Mouse (Mus musculus) colon, adult 2 months (tissue): Measurements from ENCODE around the gene Gm19402. TPM values are rescaled to one million over a fixed set of nuclear protein-coding genes. Genes with fewer than 3 reads are reported as not detected.

Source experiments
- polyA plus RNA-seq: library from polyadenylated mRNA; depleted of rRNA; stranded (reverse); fragments of >200 nt; gene quantifications from 2 replicates; pipeline ENCODE4 v1.2.3, GENCODE M21; 2012; rRNA removed

Gene Gm19402
- not detected in 2 replicates for polyA plus RNA-seq

DNA sequence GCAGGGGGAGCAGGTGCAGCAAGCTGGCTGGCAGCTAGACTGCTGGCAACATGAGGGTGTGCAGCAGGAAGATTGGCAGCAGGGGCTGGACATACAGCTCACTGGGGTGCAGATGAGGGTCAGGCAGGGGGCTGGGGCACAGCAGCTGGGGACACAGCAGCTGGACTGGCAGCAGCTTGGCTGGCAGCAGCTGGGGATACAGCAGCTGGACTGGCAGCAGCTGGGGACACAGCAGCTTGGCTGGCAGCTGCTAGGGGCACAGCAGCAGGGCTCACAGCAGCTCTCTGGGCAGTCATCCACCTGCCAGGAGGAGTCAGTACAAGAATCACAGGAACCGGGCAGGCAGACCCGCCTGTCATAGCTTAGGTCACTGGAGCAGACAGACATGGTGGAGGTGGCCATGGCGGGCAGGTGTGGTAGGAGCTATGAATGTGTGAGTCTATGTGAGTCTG is at the start of gene Gm19402:
Gm19402 (minus strand) TSS at position 402 of the 452 bp plus-strand sequence.

DNA sequence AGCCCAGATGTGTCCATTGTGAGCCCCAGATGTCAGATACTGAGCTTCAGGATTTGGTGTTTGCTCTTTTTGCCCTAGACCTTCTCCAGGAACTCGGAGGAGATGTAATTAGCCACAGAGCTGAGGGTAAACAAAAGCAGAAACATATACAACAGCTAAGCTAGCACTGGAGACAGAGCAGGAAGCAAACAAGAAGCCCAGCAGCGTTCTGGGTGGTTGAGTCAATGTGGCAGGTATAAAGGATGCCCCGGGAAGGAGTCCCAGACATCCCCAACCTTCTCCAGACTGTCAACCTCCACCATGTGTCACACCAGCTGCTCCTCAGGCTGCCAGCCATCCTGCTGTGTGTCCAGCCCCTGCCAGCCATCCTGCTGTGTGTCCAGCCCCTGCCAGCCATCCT is 35.6 kb upstream of the Gm19402 start, which contains the start of gene Gm10100:
Gm10100 (plus strand) TSS at position 301 of the 400 bp plus-strand sequence.

DNA sequence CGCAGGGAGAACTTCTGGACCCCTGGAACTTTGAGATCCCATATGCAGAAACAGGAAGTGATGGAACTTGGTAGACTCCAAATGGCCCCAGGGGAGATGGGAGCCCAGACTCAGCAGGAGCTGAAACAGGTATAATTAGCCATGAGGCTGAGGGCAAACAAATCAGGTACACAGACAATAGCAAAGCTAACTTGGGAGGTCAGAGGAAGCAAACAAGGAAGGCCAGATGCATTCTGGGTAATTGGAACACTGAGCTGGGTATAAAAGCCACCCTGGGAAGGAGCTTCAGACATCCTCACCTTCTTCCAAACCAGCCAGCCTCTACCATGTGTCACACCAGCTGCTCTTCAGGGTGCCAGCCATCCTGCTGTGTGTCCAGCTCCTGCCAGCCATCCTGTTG is 29.7 kb upstream of the Gm19402 start, which contains the start of gene Krtap12-1:
Krtap12-1 (plus strand) TSS at position 301 of the 400 bp plus-strand sequence.

DNA sequence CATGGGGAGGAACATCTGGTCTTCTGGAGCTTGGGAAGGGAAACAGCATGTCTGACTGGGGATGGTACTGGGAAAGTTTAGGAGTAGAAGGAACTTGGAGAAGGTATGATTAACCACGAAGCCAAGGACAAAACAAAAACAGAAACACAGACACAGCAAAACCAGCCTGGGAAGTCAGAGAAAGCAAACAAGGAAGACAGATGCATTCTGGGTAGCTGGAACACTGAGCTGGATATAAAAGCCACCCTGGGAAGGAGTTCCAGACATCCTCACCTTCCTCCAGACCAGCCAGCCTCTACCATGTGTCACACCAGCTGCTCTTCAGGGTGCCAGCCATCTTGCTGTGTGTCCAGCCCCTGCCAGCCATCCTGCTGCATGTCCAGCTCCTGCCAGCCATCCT is 24.9 kb upstream of the Gm19402 start, which contains the start of gene Gm10142:
Gm10142 (plus strand) TSS at position 301 of the 400 bp plus-strand sequence.

DNA sequence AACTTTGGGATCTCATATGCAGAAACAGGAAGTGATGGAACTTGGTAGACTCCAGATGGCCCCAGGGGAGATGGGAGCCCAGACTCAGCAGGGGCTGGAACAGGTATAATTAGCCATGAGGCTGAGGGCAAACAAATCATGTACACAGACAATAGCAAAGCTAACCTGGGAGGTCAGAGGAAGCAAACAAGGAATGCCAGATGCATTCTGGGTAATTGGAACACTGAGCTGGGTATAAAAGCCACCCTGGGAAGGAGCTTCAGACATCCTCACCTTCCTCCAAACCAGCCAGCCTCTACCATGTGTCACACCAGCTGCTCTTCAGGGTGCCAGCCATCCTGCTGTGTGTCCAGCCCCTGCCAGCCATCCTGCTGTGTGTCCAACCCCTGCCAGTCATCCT is 20.6 kb upstream of the Gm19402 start, which contains the start of gene Gm10024:
Gm10024 (plus strand) TSS at position 301 of the 400 bp plus-strand sequence.

DNA sequence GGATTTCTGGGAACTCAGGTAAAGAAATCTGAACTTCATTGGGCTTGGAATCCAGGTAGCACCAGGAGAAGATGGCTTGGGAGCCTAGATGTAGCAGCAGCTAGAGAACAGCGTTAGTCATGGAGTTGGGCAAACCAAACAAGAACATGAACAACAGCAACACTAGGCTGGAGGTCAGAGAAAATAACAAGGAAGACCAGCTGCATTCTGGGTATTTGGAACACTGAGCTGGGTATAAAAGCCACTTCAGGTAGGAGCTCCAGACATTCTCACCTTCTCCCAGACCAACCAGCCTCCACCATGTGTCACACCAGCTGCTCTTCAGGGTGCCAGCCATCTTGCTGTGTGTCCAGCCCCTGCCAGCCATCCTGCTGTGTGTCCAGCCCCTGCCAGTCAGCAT is 15.8 kb upstream of the Gm19402 start, which contains the start of gene Gm10272:
Gm10272 (plus strand) TSS at position 301 of the 400 bp plus-strand sequence.

DNA sequence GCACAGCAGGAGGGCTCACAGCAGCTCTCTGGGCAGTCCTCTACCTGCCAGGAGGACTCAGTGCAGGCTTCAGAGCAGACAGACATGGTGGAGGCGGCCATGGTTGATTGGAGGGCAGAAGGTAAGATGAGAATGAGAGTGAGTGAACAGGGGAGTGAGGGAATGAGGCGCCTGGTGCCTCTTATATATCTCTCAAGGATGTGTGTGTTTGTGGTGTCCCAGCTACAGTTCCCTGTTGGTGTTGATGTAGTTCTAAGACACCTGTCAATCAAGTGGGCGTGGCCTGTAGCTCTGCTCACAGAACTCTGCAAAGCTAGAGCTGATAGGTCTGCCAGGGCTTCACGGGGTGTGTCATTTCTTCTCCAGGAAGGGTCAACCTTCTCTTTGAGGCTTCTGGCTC is 6.6 kb upstream of the Gm19402 start, which contains the start of gene Gm9508:
Gm9508 (minus strand) TSS at position 101 of the 400 bp plus-strand sequence.

DNA sequence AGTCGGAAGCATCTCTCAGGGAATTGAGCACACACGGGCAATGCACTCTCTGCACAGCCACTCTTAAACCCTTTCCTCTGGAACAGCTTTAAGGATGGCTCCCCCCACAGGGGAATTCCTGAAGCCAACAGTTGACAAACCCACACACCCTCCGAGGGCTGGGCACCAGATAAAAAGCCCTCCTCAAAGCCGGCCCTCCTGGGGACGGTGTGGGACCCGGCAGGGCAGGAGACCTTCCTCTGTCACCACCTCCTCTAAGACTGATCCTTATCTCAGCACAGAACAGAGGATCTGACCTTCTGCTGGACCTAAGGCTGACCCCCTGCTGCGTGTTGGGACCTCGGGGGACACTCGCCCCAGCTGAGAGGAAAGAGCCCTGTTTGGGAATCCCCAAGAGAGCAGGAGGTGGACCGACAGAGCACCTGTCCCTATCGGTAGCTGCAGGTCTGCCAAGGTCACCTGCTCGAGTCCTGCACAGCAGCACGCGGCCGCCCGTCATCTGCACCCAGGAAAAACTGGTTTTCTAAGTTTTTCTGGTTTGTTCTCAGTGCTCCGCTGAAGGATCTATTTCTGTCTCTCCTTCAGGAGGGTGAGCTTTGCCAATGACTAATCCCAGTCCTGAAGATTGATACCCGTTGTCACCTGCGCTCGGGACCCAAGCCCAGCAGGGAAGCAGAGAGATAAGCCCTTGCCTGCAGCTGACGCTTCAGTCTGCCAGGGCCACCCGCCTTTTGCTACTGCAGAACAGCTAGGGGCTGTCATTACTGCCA is 4.5 kb downstream of the Gm19402 start, which contains the start of gene Tspear:
Tspear (plus strand) TSS at position 675 of the 770 bp plus-strand sequence.

Other genes starting within 250 kb of the Gm19402 start
- gene Fam207a, start 175.0 kb downstream of the Gm19402 start, polyA plus RNA-seq = 29.3 and 29.6 TPM in 2 replicates
- 9.0 and 9.3 TPM in 2 replicates for gene Itgb2, start 160.5 kb downstream of the Gm19402 start, polyA plus RNA-seq
- gene Pttg1ip, start 109.0 kb downstream of the Gm19402 start, polyA plus RNA-seq = 210 and 211 TPM in 2 replicates
- 233 and 246 TPM in 2 replicates for gene Sumo3, start 84.7 kb downstream of the Gm19402 start, polyA plus RNA-seq
- gene Gm49325, start 84.6 kb downstream of the Gm19402 start, polyA plus RNA-seq = not detected in 2 replicates
- 34.4 and 39.8 TPM in 2 replicates for gene Ube2g2, start 68.5 kb downstream of the Gm19402 start, polyA plus RNA-seq
- 0.62 and 0.70 TPM in 2 replicates for gene Tspear, start 4.2 kb downstream of the Gm19402 start, polyA plus RNA-seq
- gene Gm9508, start 6.5 kb upstream of the Gm19402 start, polyA plus RNA-seq = not detected in 2 replicates
- not detected in 2 replicates for gene Gm10272, start 15.9 kb upstream of the Gm19402 start, polyA plus RNA-seq
- not detected in 2 replicates for gene Gm10024, start 20.7 kb upstream of the Gm19402 start, polyA plus RNA-seq
- gene Gm10142, start 25.1 kb upstream of the Gm19402 start, polyA plus RNA-seq = not detected in 2 replicates
- not detected in 2 replicates for gene Krtap12-1, start 29.8 kb upstream of the Gm19402 start, polyA plus RNA-seq
- gene Gm10100, start 35.7 kb upstream of the Gm19402 start, polyA plus RNA-seq = not detected in 2 replicates
- not detected in 2 replicates for gene Gm18596, start 51.9 kb upstream of the Gm19402 start, polyA plus RNA-seq
- not detected in 2 replicates for gene Gm9736, start 60.6 kb upstream of the Gm19402 start, polyA plus RNA-seq
- not detected in 2 replicates for gene Gm3233, start 68.9 kb upstream of the Gm19402 start, polyA plus RNA-seq
- not detected in 2 replicates for gene Gm3238, start 80.6 kb upstream of the Gm19402 start, polyA plus RNA-seq
- not detected in 2 replicates for gene Gm7138, start 86.2 kb upstream of the Gm19402 start, polyA plus RNA-seq
- gene Gm3250, start 91.8 kb upstream of the Gm19402 start, polyA plus RNA-seq = not detected in 2 replicates
- gene Gm7137, start 97.4 kb upstream of the Gm19402 start, polyA plus RNA-seq = not detected in 2 replicates
- gene Gm9639, start 104.3 kb upstream of the Gm19402 start, polyA plus RNA-seq = not detected in 2 replicates
- not detected in 2 replicates for gene Gm19668, start 108.4 kb upstream of the Gm19402 start, polyA plus RNA-seq
- not detected in 2 replicates for gene Gm9507, start 121.1 kb upstream of the Gm19402 start, polyA plus RNA-seq
- gene Gm2696, start 123.9 kb upstream of the Gm19402 start, polyA plus RNA-seq = not detected in 2 replicates
- gene Krtap10-4, start 136.3 kb upstream of the Gm19402 start, polyA plus RNA-seq = not detected in 2 replicates
- not detected in 2 replicates for gene Krtap10-10, start 145.2 kb upstream of the Gm19402 start, polyA plus RNA-seq
- gene Gm36176, start 156.0 kb upstream of the Gm19402 start, polyA plus RNA-seq = not detected in 2 replicates
- not detected in 2 replicates for gene Gm10318, start 162.1 kb upstream of the Gm19402 start, polyA plus RNA-seq
- not detected in 2 replicates for gene Gm3285, start 171.2 kb upstream of the Gm19402 start, polyA plus RNA-seq
- gene Lrrc3, start 211.8 kb upstream of the Gm19402 start, polyA plus RNA-seq = 7.3 and 8.4 TPM in 2 replicates